Mouse (Mus musculus) liver, postnatal 0 days (tissue): Measurements from ENCODE around the gene Med12l. TPM values are rescaled to one million over a fixed set of nuclear protein-coding genes. Genes with fewer than 3 reads are reported as not detected.
A peak's percentile ranks its signal among the peaks of the same experiment; 100 is the strongest.
"Not testable (repeated sequence)": the region's sequence is repeated elsewhere in the genome, so short reads cannot be mapped to it uniquely, and the experiment has no call there.

Source experiments
- ATAC-seq: fragments of 200-750 bp; cut with Nextera tagmentation; 2 replicates; pipeline ENCODE4 v1.8.0; 2017; ENCODE audit warnings: mild to moderate bottlenecking, moderate library complexity
- DNase-seq: peaks from one replicate; pipeline ENCODE4 v3.0.0-alpha.2; 2016
- H3K27ac ChIP-seq: fragments of 300-500 bp; sonication (generic); 2 replicates; pipeline ENCODE4 v1.5.1; 2014; ENCODE audit warnings: antibody characterized with exemption, moderate library complexity, mild to moderate bottlenecking, low read depth
- H3K27me3 ChIP-seq: fragments of 300-500 bp; sonication (generic); 2 replicates; pipeline ENCODE4 v1.6.1; 2014; ENCODE audit warnings: low read length, control low read depth, mixed read lengths; ENCODE audit not compliant: insufficient read depth
- H3K36me3 ChIP-seq: fragments of 300-500 bp; sonication (generic); replicated peaks from 2 replicates; pipeline ENCODE4 v1.6.1; 2014; ENCODE audit warnings: mild to moderate bottlenecking, control low read depth, low read length, moderate library complexity, mixed read lengths; ENCODE audit not compliant: insufficient read depth
- H3K4me1 ChIP-seq: fragments of 300-500 bp; sonication (generic); 2 replicates; pipeline ENCODE4 v1.6.1; 2014; ENCODE audit warnings: antibody characterized with exemption, mild to moderate bottlenecking, control low read depth; ENCODE audit not compliant: insufficient read depth
- H3K4me2 ChIP-seq: fragments of 300-500 bp; sonication (generic); 2 replicates; pipeline ENCODE4 v1.6.1; 2014; ENCODE audit warnings: low read depth, mild to moderate bottlenecking, low read length, moderate library complexity, mixed read lengths
- H3K4me3 ChIP-seq: fragments of 300-500 bp; sonication (generic); 2 replicates; pipeline ENCODE4 v1.5.1; 2014; ENCODE audit warnings: low read depth, low read length
- H3K9ac ChIP-seq: fragments of 300-500 bp; sonication (generic); replicated peaks from 2 replicates; pipeline ENCODE4 v1.6.1; 2014; ENCODE audit warnings: mild to moderate bottlenecking, moderate library complexity
- H3K9me3 ChIP-seq: fragments of 300-500 bp; sonication (generic); 2 replicates; pipeline ENCODE4 v1.6.1; 2016; ENCODE audit warnings: mild to moderate bottlenecking, control low read depth, low read length, mixed read lengths
- CTCF ChIP-seq: sonication (generic); IDR thresholded peaks from 2 replicates; pipeline ENCODE4 v1.5.1; 2016; ENCODE audit warnings: antibody characterized with exemption, low read depth
- EP300 ChIP-seq: IDR thresholded peaks from 2 replicates; pipeline ENCODE4 v1.6.1; 2016; ENCODE audit warnings: antibody characterized with exemption, low read depth, mild to moderate bottlenecking
- WGBS: fragments of 180-500 bp; shearing (Covaris S2); extraction: QIAGEN DNeasy Blood & Tissue Kit; methylation state at CpG from one replicate; pipeline ENCODE4 v1.1.7; 2014; ENCODE audit not compliant: insufficient replicate concordance; 5-methylcytosine and 5-hydroxymethylcytosine counted together
- polyA plus RNA-seq: library from polyadenylated mRNA; unstranded; fragments of >200 nt; fragmentation: Nextera tagmentation; extraction: Ambion mirVana; gene quantifications from 2 replicates; pipeline ENCODE4 v1.2.1, GENCODE M21; 2015

The Med12l gene
- polyA plus RNA-seq, 1 experiment from 2014 or later: 0.67 TPM

GRCm38 (mm10) chr3:59098540-59098939, 92.9 kb downstream of the Med12l start:
- H3K9ac ChIP-seq: no peak overlapping the region
- no peaks in the 10 kb centered on the region for H3K27me3 ChIP-seq
- H3K4me3 ChIP-seq: no peak overlapping the region
- H3K4me2 ChIP-seq: no peak overlapping the region
- no peak for TF ChIP-seq EP300
- TF ChIP-seq CTCF: no peak
- no peak for DNase-seq
- no peaks in the 10 kb centered on the region for H3K4me1 ChIP-seq
- ATAC-seq: no peak
- 51% methylated on average over 10 of the region's 10 CpGs for WGBS
- H3K27ac ChIP-seq: no peak overlapping the region
- H3K36me3 ChIP-seq: no peaks in the 10 kb centered on the region
- H3K9me3 ChIP-seq: no peaks in the 10 kb centered on the region

DNA sequence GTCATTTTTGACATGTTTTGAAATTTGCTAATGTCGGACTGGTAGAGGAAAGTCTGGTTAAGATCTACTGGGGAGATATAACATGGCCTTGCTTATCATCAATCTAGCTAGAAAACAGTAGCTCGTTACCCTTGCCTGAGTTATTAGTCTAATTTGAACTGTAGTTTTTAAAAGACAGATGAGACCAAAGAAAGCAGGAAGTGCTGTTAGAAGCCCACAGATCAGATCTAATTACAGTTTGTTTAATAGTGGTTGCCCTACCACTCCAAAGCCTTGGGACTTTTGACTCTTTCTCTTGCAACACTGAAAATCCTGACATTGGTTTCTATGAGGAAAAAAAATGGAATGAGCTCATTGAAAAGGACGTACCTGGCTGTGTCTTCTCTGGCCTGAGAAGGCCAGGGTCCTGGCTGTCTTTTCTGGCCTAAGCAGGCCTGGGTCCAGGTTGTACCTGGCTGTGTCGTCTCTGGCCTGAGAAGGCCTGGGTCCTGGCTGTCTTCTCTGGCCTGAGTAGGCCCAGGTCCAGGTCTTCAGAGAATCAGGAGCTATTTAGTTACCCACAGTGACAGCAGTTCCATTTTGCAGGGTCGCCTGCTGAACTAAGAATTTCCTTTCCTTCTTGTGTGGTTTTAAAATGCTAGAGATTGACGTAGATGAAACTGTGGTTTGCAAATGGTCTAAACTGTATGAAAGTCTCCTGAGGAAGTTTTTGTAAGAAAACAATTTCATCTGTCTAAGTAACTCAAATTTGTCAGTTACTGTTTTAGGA, 95.8 kb downstream of the Med12l start, which contains the start of gene Gpr171:
Gpr171 (minus strand) TSS at position 604 of the 769 bp plus-strand sequence.
- ATAC-seq (no peak), DNase-seq (no peak)
- Histone ChIP-seq H3K36me3 (no peaks in the 10 kb centered on the region), H3K9ac (no peak within 1 kb of the TSS), H3K4me2 (peak within 1 kb of the TSS; percentile 30; the same call in 1 of the 2 replicates), H3K27me3 (no peaks in the 10 kb centered on the region), H3K9me3 (no peaks in the 10 kb centered on the region), H3K27ac (peak within 1 kb of the TSS; percentile 64), H3K4me1 (no peaks in the 10 kb centered on the region), H3K4me3 (peak within 1 kb of the TSS; percentile 11; the same call in 1 of the 2 replicates)
- no peak for TF ChIP-seq CTCF
- no peak for TF ChIP-seq EP300
- 43% methylated on average over 6 of the region's 6 CpGs for WGBS

GRCm38 (mm10) chr3:59102146-59102545, 96.5 kb downstream of the Med12l start:
- Histone ChIP-seq H3K27me3 (no peaks in the 10 kb centered on the region), H3K4me2 (no peak overlapping the region), H3K9ac (no peak overlapping the region), H3K36me3 (no peaks in the 10 kb centered on the region), H3K4me3 (no peak overlapping the region), H3K4me1 (no peaks in the 10 kb centered on the region), H3K9me3 (no peaks in the 10 kb centered on the region), H3K27ac (no peak overlapping the region)
- no peak for ATAC-seq
- TF ChIP-seq CTCF (no peak), EP300 (no peak)
- no peak for DNase-seq
- WGBS: 83% methylated on average over 2 of the region's 2 CpGs

- no peak for DNase-seq
- 30% methylated on average over 4 of the region's 4 CpGs for WGBS
- Histone ChIP-seq H3K4me1 (no peaks in the 10 kb centered on the region), H3K4me2 (no peak overlapping the region), H3K27ac (no peak overlapping the region), H3K4me3 (no peak overlapping the region), H3K36me3 (no peaks in the 10 kb centered on the region), H3K27me3 (no peaks in the 10 kb centered on the region), H3K9me3 (no peaks in the 10 kb centered on the region), H3K9ac (no peak overlapping the region)
- ATAC-seq: 0 out of 2 replicates have a peak, but pooled peaks have one; percentile 33
- TF ChIP-seq CTCF (no peak), EP300 (no peak)
Observed at GRCm38 (mm10) chr3:59104462-59104861, 98.8 kb downstream of the Med12l start.

- ATAC-seq: no peak
- 87% methylated on average over 4 of the region's 4 CpGs for WGBS
- no peaks in the 10 kb centered on the region for H3K27me3 ChIP-seq
- H3K9ac ChIP-seq: no peak overlapping the region
- H3K27ac ChIP-seq: no peak overlapping the region
- no peak overlapping the region for H3K4me3 ChIP-seq
- H3K9me3 ChIP-seq: no peaks in the 10 kb centered on the region
- no peak overlapping the region for H3K4me2 ChIP-seq
- DNase-seq: no peak
- TF ChIP-seq CTCF (no peak), EP300 (no peak)
- no peaks in the 10 kb centered on the region for H3K4me1 ChIP-seq
- H3K36me3 ChIP-seq: no peaks in the 10 kb centered on the region
Observed at GRCm38 (mm10) chr3:59107439-59107838, 101.8 kb downstream of the Med12l start.

GRCm38 (mm10) chr3:59109834-59110233, 104.2 kb downstream of the Med12l start:
- not testable (repeated sequence) for H3K36me3 ChIP-seq, H3K27me3 ChIP-seq, DNase-seq, H3K4me2 ChIP-seq, H3K27ac ChIP-seq, H3K4me1 ChIP-seq, H3K4me3 ChIP-seq, ATAC-seq, H3K9me3 ChIP-seq, H3K9ac ChIP-seq
- 84% methylated on average over 3 of the region's 3 CpGs for WGBS
